Mouse (Mus musculus): Measurements from ENCODE around the gene Fam151a. TPM values are rescaled to one million over a fixed set of nuclear protein-coding genes. Genes with fewer than 3 reads are reported as not detected.

Gene Fam151a
- 0.06 TPM in 1 of 2 replicates, not detected in the other for polyA plus RNA-seq (2012; rRNA removed)

GRCm38 (mm10) chr4:106733636-106734035, at the start of gene Fam151a:
TSS of gene Fam151a (plus strand) at chr4:106733889.

GRCm38 (mm10) chr4:106730814-106731213, 2.9 kb upstream of the Fam151a start, which contains the start of gene Mroh7:
TSS of gene Mroh7 (minus strand) at chr4:106730925.

Other genes starting within 250 kb of the Fam151a start
- gene Bsnd, start 241.6 kb upstream of the Fam151a start, polyA plus RNA-seq (2012; rRNA removed) = not detected in 2 replicates
- gene Dhcr24, start 172.9 kb upstream of the Fam151a start, polyA plus RNA-seq (2012; rRNA removed) = 78.7 and 91.7 TPM in 2 replicates
- gene Lexm, start 116.6 kb upstream of the Fam151a start, polyA plus RNA-seq (2012; rRNA removed) = 0.37 and 0.50 TPM in 2 replicates
- 0.19 and 0.58 TPM in 2 replicates for gene Ttc22, start 111.5 kb upstream of the Fam151a start, polyA plus RNA-seq (2012; rRNA removed)
- 9.6 and 11.7 TPM in 2 replicates for gene Pars2, start 82.8 kb upstream of the Fam151a start, polyA plus RNA-seq (2012; rRNA removed)
- 95.6 and 135 TPM in 2 replicates for gene Ttc4, start 54.9 kb upstream of the Fam151a start, polyA plus RNA-seq (2012; rRNA removed)
- 0.62 and 0.74 TPM in 2 replicates for gene Mroh7, start 3.0 kb upstream of the Fam151a start, polyA plus RNA-seq (2012; rRNA removed)
- 1.4 and 3.5 TPM in 2 replicates for gene Acot11, start 71.1 kb downstream of the Fam151a start, polyA plus RNA-seq (2012; rRNA removed)
- gene Ssbp3, start 176.8 kb downstream of the Fam151a start, polyA plus RNA-seq (2012; rRNA removed) = 183 and 250 TPM in 2 replicates

Measured in central nervous system, embryonic 11.5 days (tissue).